Mouse (Mus musculus) mature B cell (primary cell): ENCODE data around the gene Tango6.

Source experiments
- in situ Hi-C: fragments of 300-500 bp; cut with MboI; formaldehyde crosslinking; loops from 2 replicates; pipeline ENCODE4 v1.14.3; 2019

The Tango6 gene

DNA sequence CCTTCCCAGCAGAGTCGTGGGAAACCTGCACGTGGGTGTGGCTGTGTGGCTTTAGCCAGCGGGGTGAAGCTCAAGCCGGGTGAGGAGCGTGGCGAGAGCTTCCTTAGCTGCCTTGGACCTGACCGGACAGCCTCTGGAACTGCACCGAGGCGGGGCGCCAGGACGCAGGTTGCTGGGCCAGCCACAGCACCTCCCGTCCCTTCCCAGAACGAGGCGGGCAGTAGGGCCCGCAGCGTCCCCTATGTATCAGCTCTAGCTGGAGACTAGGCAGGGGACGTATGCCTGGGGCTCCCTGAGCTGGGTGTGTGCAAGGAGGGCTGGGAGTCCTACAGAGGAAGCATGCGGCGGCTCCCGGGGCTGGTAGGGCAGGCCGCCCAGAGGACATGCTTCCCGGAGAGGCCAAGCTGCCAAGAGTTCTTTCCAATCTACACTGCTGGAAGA, 189.1 kb downstream of the Tango6 start:
- in situ Hi-C loops: no loop called here

- in situ Hi-C loops: no loop called here
Observed at GRCm38 (mm10) chr8:106872454-106873034, 189.7 kb downstream of the Tango6 start.

DNA sequence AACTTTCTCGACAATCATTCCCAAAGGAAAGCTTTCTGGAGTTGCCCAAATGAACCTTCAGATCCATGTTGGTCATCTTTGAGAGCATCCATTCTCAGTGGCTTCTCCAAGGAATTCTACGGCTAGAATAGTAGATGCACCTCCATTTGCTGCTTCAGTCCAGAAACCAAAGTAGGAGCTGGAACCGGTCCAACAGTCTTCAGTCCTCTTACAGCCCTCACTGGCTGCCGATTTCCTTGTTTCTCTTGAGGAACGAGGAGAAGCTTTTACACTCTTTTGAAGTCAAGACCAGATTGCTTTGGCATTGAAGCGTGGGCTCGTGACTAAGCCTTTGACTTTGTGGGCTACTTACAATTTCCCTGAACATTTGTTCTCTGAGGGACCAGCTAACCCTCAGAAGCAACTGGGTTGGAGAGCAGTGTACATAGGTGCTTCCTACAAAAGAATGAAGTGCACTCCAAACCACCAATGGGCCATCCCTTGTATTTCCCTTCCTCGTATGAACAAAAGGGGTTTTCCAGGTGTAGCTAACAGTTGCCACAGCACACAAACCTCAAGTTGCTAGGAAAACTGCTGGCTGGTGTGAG, 197.3 kb downstream of the Tango6 start:
- in situ Hi-C loops: loop anchor here (25.0 kb wide), 1 partner anchor 168 kb away; no protein-coding TSS in a partner anchor

GRCm38 (mm10) chr8:106884094-106884493, 201.2 kb downstream of the Tango6 start:
- in situ Hi-C loops: loop anchor here (25.0 kb wide), 1 partner anchor 172 kb away; no protein-coding TSS in a partner anchor

GRCm38 (mm10) chr8:106884826-106885400, 202.0 kb downstream of the Tango6 start:
- in situ Hi-C loops: loop anchor here (25.0 kb wide), 1 partner anchor 173 kb away; no protein-coding TSS in a partner anchor

DNA sequence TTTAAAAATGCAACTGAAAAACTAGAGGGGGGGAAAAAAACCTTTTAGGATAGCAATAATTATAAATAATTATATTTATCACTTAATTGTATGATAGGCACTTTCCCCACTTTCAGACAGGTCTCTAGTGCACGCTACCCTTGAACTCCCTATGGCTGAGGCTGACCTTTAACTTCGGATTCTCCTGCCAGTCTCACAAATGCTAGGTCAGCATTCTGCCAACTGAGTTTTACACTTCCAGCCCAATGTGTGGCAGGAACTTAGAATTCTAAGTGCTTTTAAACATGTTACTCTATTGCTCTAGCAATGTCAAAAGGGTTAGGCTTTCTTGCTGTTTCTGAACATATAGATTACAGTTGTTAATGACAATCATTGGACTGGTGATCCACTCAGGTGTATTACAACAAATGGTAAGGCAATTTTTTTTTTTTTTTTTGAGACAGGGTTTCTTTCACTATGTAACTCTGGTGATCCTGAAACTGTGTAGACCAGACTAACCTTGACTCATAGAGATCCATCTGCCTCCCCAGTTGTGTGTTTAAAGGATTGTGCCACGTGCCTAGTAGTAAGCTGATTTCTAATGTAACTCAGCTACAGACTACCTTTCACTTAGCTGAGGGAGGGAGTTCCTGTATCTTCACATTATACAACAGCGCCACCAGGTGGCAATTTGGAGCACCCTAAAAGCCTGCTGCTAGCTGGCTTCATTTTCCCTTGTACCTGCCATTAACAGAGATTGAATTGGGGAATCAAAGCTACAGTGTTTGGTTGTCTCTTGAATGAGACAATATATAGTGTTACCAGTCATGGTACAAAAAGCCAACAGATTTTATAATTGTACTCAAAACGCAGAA, 204.7 kb downstream of the Tango6 start:
- in situ Hi-C loops: loop anchor here (25.0 kb wide), 1 partner anchor 175 kb away; no protein-coding TSS in a partner anchor

DNA sequence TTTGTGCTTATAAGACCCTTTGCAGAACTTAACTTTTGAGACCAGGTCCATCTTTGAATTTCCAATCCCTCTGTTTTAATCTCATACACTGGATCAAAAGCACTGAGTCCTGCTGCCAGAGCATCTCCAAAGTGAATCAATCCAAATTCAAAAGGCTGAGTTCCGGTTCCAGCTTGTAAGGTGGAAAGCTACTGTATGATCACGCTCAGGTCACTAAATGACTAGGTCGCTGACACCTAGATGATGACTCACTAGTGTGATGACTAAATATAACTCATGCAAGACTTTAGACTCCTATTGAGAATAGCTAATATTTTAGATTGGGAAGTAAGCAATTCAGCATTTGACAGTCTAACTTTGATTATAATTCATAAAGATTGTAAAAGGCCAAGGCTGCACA, 205.9 kb downstream of the Tango6 start:
- in situ Hi-C loops: loop anchor here (25.0 kb wide), 1 partner anchor 177 kb away; no protein-coding TSS in a partner anchor

- in situ Hi-C loops: loop anchor here (25.0 kb wide), 1 partner anchor 180 kb away; no protein-coding TSS in a partner anchor
Observed at GRCm38 (mm10) chr8:106892210-106892805, 209.4 kb downstream of the Tango6 start.

DNA sequence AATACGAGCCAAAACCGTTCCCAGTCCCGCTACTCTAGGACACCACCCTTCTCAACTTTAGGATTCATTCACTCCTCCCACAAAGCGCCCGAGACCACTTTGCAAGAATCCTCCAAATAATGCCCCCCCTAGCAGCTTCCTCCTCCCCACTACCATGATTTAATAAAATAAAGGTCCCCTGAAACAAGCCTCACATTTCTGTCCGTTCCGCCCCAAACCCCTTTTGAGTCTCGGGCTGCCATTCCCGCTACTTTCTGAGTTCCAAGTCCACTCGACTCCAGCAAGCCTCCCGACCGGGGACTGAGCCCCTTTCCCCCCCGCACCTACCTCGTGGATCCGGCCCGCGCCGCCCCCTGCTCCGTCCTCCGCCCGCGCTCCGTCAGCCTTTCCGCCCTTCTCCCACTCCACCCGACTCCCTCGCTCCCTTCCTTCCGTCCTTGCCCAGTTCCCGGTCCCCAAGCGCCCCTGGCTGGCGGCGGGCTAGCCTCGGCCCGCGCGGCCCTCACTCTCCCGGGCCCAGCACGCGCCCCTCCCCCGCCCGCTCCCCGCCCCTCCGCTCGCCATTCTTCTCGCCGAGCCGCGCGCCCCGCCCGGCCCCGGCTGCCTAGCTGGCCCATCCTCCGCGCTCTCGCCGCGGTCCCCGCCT, 210.1 kb downstream of the Tango6 start:
- in situ Hi-C loops: loop anchor here (25.0 kb wide), 1 partner anchor 181 kb away; no protein-coding TSS in a partner anchor

DNA sequence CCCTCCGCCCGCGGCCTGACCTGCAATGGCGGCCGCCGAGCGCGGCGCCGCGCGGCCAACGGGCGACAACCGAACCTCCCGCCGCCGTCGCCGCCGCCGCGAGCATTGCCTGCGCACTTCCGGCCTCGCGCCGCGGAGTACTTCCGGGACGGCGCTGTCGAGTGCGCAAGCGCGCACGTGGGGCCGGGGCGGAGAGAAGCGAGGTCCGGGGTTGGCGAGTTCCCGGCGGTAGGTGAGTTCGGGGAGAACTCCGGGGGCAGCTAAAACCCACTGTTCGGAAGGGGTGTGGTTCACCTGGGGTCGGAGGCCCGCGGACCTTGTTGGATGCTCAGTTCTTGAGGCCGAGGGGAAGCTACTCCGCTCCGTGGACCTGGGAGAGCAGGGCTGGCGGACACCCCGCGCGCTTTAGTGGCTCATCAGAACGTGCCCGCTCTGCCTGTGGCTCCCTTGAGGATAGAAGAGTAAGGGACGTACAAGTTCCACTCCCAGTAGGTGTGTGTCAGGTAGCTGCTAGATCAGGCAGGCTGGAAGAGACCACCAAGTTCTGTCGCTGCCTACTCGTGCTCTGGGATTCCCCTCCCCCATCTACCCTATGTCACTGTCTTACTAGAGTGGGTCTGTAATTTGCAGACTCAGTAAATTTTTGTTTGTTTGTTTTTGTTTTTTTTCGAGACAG, 210.8 kb downstream of the Tango6 start, which contains the start of gene Utp4:
Gene Utp4 (plus strand): TSS at position 156 of the 676 bp plus-strand sequence.
- in situ Hi-C loops: loop anchor here (25.0 kb wide), 1 partner anchor 181 kb away; no protein-coding TSS in a partner anchor

GRCm38 (mm10) chr8:106899473-106899872, 216.6 kb downstream of the Tango6 start:
- in situ Hi-C loops: loop anchor here (25.0 kb wide), 1 partner anchor 187 kb away; no protein-coding TSS in a partner anchor
